Mouse (Mus musculus): ENCODE data around the gene Haghl. TPM values are rescaled to one million over a fixed set of nuclear protein-coding genes. Genes with fewer than 3 reads are reported as not detected.

Gene Haghl
- polyA plus RNA-seq (2015; fragmentation: Nextera tagmentation; extraction: Ambion mirVana) = 115 and 121 TPM in 2 replicates

DNA sequence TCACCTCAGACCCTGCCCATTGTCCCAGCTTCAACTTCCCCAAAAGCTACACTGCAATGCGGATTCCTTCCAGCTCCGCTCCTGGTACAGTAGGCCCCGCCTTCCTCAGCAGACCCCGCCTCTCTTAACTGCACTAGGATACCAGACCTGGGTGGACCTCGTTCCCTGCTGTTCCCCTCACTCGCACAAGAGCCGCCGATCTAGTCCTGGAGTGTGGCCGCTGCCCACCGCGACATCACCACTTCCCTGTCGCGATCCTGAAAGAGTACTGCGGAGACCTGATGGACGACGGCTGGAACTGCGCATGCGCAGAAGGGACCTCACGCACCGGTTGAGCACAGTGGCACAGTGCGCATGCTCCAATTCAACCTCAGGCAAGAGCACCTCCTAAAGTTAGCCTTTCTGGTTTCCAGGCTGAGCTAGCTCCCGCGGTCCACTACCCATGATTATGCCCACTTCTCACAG, at the start of gene Haghl:
Haghl (minus strand) TSS at position 393 of the 465 bp plus-strand sequence.
- under 1% methylated on average over 23 of the region's 23 CpGs for WGBS
- Histone ChIP-seq H3K27ac (replicated peaks) (peak within 1 kb of the TSS; percentile 88), H3K4me2 (replicated peaks) (peak within 1 kb of the TSS; percentile 63), H3K4me1 (peaks cover 21% of the 10 kb centered on the region), H3K27me3 (no peaks in the 10 kb centered on the region), H3K9me3 (no peaks in the 10 kb centered on the region), H3K4me3 (peak within 1 kb of the TSS; percentile 68), H3K36me3 (peaks cover 38% of the 10 kb centered on the region), H3K9ac (replicated peaks) (peak within 1 kb of the TSS; percentile 71)
- ATAC-seq (replicated peaks) = peak; percentile 82

DNA sequence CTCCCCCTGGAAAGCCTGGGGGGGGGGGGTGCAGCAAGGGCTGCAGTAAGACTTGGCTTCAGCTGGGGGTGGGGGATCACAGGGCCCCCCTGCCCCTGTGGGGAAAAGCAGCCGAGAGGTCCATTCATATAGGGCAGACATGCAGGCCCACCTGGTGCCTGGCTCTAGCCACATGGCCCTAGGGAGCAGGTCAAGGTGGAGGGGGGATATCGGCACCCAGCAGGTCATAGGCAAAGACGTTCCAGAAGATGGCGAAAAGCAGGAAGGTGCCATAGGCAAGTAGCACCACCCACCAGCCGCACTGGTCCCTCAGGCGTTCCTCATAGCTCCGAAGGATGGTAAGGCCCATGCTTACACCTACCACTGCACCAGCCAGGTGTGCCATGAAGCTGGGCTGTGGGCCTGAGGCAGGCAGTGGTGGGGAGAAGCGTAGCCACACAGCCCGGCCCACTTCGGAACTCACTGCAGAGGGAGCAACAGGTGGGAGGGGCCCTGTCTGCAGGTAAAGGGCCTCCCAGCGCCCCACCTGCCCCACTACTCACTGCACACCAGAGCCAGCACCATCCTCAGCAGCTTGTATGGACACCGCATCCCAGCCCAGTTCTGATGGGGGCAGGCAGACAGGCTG, 49.2 kb upstream of the Haghl start:
- Histone ChIP-seq H3K4me2 (replicated peaks) (peak overlapping the region; percentile 87), H3K36me3 (peaks cover 31% of the 10 kb centered on the region), H3K4me1 (peaks cover 78% of the 10 kb centered on the region), H3K27ac (replicated peaks) (no peak overlapping the region), H3K9ac (replicated peaks) (peak overlapping the region; percentile 68; the same call in 1 of the 2 replicates), H3K9me3 (no peaks in the 10 kb centered on the region), H3K27me3 (no peaks in the 10 kb centered on the region), H3K4me3 (peak overlapping the region; percentile 55)
- WGBS = 88% methylated on average over 12 of the region's 12 CpGs
- no peak for ATAC-seq (replicated peaks)

DNA sequence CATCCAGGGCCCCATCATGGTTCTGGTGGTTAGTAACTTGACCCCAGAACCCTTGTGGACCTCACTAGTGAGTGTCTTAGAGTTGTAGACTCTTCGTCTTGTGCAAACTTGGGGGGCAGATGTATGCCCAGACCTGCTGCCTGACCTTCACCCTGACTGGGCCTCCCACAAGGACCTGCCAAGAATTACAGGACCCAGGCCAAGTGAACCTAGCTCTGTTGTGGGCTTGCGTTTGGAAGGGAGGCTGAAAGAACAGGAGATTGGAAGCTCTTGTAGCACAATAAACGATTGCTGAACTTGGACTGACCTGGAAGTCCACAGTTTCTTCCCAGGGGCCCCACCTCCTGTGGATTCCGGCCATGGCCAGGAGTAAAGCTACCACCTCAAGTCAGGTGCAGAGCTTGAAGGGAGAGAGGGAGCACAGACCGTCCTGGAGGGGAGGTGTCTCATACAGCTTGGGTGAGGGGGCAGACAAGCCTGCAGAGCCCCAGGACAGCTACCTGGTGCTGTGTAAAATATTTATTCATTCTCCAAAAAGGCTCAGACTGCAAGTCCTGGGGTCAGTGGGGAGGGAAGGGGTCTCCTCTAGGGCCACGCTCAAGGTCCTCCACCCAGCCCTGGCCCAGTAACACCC, 48.6 kb upstream of the Haghl start:
- no peak for ATAC-seq (replicated peaks)
- peak overlapping the region; percentile 87 for H3K4me2 ChIP-seq (replicated peaks)
- WGBS = 53% methylated on average over 6 of the region's 6 CpGs
- H3K27me3 ChIP-seq = no peaks in the 10 kb centered on the region
- peak overlapping the region; percentile 93 for H3K27ac ChIP-seq (replicated peaks)
- peaks cover 25% of the 10 kb centered on the region for H3K36me3 ChIP-seq
- H3K4me1 ChIP-seq = peaks cover 81% of the 10 kb centered on the region
- no peaks in the 10 kb centered on the region for H3K9me3 ChIP-seq
- H3K4me3 ChIP-seq = peak overlapping the region; percentile 55
- peak overlapping the region; percentile 68 for H3K9ac ChIP-seq (replicated peaks)

DNA sequence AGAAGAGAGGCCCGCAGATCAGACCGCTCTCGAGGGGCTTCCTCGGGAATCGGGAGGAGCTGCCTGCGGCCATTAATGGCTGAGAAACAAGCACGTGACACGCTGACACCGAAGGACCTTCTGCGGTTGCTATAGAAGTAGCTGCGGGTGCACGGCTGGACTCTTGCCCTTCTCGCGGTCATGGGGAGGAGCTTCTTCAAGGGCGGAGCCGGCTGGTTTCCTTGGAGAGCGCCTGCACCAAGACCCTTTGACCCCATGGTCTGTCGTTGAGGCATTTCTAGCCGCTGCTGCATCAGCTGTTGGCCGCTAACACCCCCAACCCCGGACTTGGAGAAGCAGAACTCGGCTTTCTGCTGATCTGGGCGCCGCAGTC, 47.8 kb upstream of the Haghl start, which contains the start of gene Stub1:
Stub1 (minus strand) TSS at position 114 of the 373 bp plus-strand sequence.
- peak within 1 kb of the TSS; percentile 93 for H3K27ac ChIP-seq (replicated peaks)
- peaks cover 84% of the 10 kb centered on the region for H3K4me1 ChIP-seq
- peaks cover 20% of the 10 kb centered on the region for H3K36me3 ChIP-seq
- under 1% methylated on average over 24 of the region's 24 CpGs for WGBS
- peak within 1 kb of the TSS; percentile 87 for H3K4me2 ChIP-seq (replicated peaks)
- peak within 1 kb of the TSS; percentile 68 for H3K9ac ChIP-seq (replicated peaks)
- H3K9me3 ChIP-seq = no peaks in the 10 kb centered on the region
- H3K4me3 ChIP-seq = peak within 1 kb of the TSS; percentile 55
- ATAC-seq (replicated peaks) = no peak; the same call in 1 of the 2 replicates
- H3K27me3 ChIP-seq = no peaks in the 10 kb centered on the region

DNA sequence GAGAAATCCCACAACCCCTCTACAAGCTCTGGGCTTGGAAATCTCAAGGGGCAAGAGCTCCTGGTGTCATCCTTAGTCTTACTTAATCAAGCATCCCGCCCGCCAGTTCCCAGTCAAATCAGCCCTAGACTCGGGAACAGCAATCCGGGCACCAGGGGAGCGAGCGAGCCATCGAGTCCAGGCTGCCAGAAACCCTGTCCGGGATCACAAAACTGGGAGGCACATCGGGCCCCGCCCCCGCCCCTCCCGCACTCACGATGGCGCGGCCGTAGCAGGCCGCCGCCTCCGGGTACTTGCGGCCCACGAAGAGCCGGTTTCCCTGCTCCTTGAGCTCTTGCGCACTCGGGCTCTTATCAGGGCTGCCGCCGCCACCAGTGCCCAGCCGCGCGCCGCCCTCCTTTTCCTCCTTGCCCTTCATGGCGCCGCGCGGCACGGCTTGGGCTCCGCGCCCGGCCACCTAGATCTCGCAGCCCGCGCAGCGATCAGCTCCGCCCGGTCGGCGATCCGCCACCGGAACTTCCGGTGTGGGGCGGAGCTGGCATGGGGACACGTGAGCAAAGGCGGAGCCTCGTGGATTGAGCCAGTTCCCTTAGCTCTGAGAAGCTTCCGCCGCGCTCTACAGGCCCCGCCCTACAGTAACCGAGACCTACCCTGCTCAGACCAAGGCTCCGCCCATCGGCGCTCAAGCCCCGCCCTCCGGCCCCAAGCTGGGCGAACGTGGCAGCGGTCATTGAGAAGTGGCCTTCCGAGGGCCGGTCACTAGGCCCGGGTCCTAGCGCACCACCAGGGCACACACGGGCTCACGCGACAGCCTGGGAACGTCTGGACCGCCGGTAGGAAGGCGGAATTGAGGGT, 47.2 kb upstream of the Haghl start:
- ATAC-seq (replicated peaks) = peak; percentile 90
- Histone ChIP-seq H3K9me3 (no peaks in the 10 kb centered on the region), H3K36me3 (peaks cover 22% of the 10 kb centered on the region), H3K4me3 (peak overlapping the region; percentile 55), H3K9ac (replicated peaks) (peak overlapping the region; percentile 68), H3K4me2 (replicated peaks) (peak overlapping the region; percentile 87), H3K27ac (replicated peaks) (peak overlapping the region; percentile 93), H3K27me3 (no peaks in the 10 kb centered on the region), H3K4me1 (peaks cover 84% of the 10 kb centered on the region)
- 0% methylated on average over 75 of the region's 77 CpGs for WGBS

DNA sequence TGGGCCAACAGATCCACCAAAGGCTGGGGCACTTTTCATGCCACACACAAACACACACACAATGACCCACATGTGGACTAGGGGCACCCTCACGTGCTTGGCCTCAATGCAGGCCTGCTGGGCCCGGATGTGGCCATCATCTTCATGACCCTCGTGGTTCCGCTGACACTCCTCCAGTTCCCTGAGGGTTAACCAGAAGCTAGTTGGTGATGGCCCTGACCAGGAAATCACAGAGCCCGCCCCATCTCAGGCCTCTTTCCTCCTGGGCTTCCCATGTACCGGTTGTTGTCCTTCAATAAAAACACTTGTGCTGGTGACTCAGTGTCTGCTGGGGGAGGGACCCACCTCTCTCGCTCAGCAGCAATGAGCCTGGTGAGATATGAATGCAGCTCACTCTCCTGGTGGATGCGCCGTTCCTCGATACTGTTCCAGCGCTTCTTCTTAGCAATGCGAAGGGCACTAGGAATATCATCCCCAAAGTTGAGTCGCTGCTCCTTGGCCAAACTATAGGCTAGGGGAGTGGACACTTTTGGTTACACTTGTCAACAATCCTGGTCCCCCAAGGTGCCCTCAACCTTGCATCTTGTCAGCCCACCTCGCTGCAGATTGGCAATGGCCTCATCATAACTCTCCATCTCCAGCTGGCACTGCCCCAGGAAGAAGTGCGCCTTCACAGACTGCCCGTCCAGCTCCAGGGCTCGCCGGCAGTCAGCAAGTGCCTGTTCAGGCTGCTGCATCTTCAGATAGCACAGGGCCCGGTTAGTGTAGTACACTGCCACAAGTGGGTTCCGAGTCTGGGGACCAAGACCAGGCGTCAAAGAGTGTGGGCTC, 46.2 kb upstream of the Haghl start:
- Histone ChIP-seq H3K4me2 (replicated peaks) (peak overlapping the region; percentile 87), H3K9ac (replicated peaks) (peak overlapping the region; percentile 68), H3K9me3 (no peaks in the 10 kb centered on the region), H3K27me3 (no peaks in the 10 kb centered on the region), H3K36me3 (peaks cover 27% of the 10 kb centered on the region), H3K27ac (replicated peaks) (peak overlapping the region; percentile 93), H3K4me3 (peak overlapping the region; percentile 55), H3K4me1 (peaks cover 83% of the 10 kb centered on the region)
- no peak for ATAC-seq (replicated peaks)
- 59% methylated on average over 21 of the region's 21 CpGs for WGBS

DNA sequence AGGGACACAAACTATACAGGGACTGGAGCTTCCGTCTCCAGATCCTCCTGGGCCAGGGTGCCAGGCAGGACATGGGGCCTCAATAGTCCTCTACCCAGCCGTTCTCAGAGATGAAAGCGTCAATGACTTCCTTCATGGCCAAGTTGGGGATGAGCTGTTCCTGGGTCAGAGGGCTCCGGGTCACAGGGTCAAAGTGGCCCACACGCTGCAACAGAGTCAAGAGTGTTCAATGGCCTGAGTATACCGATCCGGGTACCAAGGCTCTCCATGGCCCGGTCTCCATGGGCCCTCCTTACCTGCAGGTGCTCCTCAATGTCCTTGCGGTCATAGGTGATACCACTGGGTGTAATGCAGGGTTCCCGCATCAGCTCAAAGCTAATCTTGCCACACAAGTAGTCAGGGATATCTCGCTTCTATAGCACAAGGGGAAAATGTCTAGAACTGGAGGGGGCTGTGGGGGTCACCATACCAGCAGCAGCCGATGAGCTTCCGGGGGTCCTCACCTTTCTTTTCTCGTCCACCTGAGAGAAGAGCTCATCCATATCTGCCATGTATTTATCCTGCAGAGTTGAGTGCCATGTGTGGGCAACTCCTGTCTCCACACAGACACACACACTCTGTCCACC, 45.4 kb upstream of the Haghl start:
- H3K9me3 ChIP-seq = no peaks in the 10 kb centered on the region
- H3K9ac ChIP-seq (replicated peaks) = 0 out of 2 replicates have a peak overlapping the region, but pooled peaks have one; percentile 68
- H3K27me3 ChIP-seq = no peaks in the 10 kb centered on the region
- H3K4me1 ChIP-seq = peaks cover 81% of the 10 kb centered on the region
- peak overlapping the region; percentile 87 for H3K4me2 ChIP-seq (replicated peaks)
- peaks cover 32% of the 10 kb centered on the region for H3K36me3 ChIP-seq
- H3K27ac ChIP-seq (replicated peaks) = no peak overlapping the region
- ATAC-seq (replicated peaks) = no peak
- 85% methylated on average over 14 of the region's 14 CpGs for WGBS
- H3K4me3 ChIP-seq = peak overlapping the region; percentile 55

DNA sequence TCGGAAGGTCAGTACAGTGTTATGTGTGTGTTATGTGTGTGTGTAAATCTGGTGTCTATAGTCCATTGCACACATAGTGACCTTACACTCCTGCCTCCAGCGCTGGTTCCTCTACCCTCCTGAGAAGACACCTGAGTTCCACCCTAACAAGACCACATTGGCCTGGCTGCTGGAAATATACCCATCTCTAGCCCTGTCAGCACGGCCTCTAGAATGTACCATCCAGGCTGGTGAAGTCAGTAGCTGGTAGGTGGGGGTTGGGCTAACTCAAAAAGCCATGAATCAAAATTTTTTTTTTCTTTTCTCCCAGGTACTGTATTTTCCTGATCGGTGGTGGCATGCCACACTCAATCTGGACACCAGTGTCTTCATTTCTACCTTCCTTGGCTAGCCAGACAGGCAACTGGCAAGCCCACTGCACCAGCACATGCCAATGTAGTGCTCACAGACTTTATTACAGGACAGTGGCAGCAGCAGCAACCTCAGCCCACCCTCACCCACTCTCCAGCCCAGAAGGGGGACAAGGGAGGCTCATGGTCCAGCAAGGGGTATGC, 44.8 kb upstream of the Haghl start:
- H3K9ac ChIP-seq (replicated peaks) = no peak overlapping the region

DNA sequence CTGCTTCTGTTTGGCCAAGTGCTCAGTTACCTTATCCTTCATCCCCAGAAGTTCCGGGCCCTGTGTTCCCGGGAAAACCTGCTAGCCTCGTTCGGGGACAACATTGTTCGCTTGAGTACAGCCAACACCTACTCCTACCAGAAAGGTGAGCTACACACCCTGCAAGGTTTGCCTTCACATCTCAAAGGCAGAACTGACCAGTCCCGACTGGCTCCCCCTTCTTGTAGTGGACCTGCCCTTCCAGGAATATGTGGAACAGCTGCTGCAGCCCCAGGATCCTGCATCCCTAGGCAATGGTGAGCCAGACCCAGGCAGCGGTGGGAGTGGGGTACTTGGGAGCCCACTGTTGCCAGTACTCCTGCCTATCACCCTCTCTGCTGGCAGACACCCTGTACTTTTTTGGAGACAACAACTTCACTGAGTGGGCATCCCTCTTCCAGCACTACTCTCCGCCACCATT, 44.1 kb upstream of the Haghl start:
- Histone ChIP-seq H3K4me1 (peaks cover 79% of the 10 kb centered on the region), H3K9me3 (no peaks in the 10 kb centered on the region), H3K27me3 (no peaks in the 10 kb centered on the region), H3K4me2 (replicated peaks) (peak overlapping the region; percentile 79), H3K9ac (replicated peaks) (peak overlapping the region; percentile 75), H3K36me3 (peaks cover 32% of the 10 kb centered on the region), H3K27ac (replicated peaks) (peak overlapping the region; percentile 93), H3K4me3 (peak overlapping the region; percentile 60)
- WGBS = 47% methylated on average over 8 of the region's 8 CpGs
- no peak for ATAC-seq (replicated peaks)

More for the DNA sequence above, 44.8 kb upstream of the Haghl start:
- Histone ChIP-seq H3K4me3 (peak overlapping the region; percentile 60), H3K27ac (replicated peaks) (no peak overlapping the region), H3K9me3 (no peaks in the 10 kb centered on the region), H3K36me3 (peaks cover 32% of the 10 kb centered on the region), H3K4me2 (replicated peaks) (peak overlapping the region; percentile 79), H3K4me1 (peaks cover 79% of the 10 kb centered on the region), H3K27me3 (no peaks in the 10 kb centered on the region)
- no peak for ATAC-seq (replicated peaks)
- WGBS = 83% methylated on average over 4 of the region's 4 CpGs

DNA sequence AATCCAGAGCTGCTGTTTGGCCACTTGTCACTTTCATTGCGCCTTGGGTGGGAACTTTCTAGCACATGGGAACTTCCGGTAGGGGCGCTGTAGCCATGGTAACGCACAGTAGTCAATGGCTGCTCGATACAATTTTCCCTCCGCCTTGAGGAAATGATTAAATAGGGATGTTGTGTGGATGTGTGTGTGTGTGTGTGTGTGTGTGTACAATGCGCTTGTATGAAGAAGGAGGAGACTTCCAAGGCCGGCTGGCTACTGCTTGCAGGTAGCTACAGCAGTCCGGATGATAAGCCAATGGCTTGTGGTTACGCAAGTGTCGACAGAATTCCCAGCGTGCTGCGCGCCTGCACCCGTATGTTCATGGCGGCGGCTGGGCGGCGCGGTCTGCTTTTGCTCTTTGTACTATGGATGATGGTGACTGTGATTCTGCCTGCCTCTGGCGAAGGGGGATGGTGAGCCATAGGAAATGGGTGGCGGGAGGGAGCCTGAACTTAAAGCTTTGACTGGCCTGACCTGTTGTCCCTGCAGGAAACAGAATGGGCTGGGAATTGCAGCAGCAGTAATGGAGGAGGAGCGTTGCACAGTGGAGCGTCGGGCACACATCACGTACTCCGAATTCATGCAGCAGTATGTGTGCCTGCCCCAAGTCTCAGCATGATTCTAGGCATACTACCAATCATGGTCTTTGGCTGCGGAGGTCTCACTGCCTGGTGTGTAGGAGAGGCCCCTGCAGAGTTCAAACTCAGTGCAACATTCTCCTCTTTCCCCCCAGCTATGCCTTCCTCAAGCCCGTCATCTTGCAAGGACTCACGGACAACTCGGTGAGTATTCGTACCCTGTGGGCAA, 43.5 kb upstream of the Haghl start, which contains the start of gene Jmjd8:
Jmjd8 (plus strand) TSS at position 156 of the 846 bp plus-strand sequence.
- H3K9me3 ChIP-seq = no peaks in the 10 kb centered on the region
- H3K4me2 ChIP-seq (replicated peaks) = peak within 1 kb of the TSS; percentile 79
- peaks cover 79% of the 10 kb centered on the region for H3K4me1 ChIP-seq
- WGBS = 2% methylated on average over 32 of the region's 32 CpGs
- peak within 1 kb of the TSS; percentile 75 for H3K9ac ChIP-seq (replicated peaks)
- ATAC-seq (replicated peaks) = peak; percentile 62
- peak within 1 kb of the TSS; percentile 60 for H3K4me3 ChIP-seq
- peaks cover 32% of the 10 kb centered on the region for H3K36me3 ChIP-seq
- H3K27ac ChIP-seq (replicated peaks) = peak within 1 kb of the TSS; percentile 93
- H3K27me3 ChIP-seq = no peaks in the 10 kb centered on the region
